Mouse (Mus musculus): Measurements from ENCODE around the gene Pdzd7. TPM values are rescaled to one million over a fixed set of nuclear protein-coding genes. Genes with fewer than 3 reads are reported as not detected.

Pdzd7 gene
- polyA plus RNA-seq, 1 experiment from 2014 or later = 0.34 TPM

DNA sequence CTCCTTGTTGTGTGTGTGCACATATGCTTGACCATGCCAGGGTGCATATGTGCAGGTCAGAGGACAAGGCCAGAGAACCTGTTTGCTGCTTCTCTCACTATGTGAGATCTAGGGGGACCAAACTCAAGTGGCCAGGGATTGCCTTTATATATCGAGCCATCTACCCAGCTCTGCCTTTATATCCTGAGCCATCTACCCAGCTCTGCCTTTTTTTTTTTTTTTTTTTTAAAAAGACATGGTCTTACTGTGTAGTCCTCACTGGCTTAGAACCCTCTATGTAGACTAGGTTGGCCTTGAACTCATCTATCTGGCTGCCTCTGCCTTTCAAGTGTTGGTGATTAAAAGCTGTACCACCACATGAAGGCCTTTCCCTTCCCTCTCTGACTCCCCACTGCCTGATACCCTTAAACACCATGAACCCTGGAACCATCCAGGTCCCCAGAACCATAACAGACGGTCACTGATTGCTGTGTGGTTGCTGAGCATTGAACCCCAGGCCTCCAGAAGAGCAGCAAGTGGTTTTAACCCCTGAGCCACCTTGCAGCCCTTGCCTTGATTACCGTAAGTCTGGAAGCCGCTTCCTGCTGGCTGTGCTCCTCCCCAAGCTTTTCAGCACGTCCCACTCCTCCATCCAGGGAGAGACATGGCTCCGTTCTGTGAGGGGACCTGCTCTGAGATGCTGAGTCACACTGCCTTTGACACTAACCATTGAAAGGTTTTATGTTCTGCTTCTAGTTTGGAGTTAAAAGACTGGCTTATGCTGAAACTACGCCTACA lies 41.6 kb downstream of the Pdzd7 start:
- no peaks in the 10 kb centered on the region for H3K27me3 ChIP-seq
- WGBS = 83% methylated on average over 7 of the region's 7 CpGs
- H3K9me3 ChIP-seq = no peaks in the 10 kb centered on the region
- H3K4me2 ChIP-seq = no peak overlapping the region
- H3K4me3 ChIP-seq = no peak overlapping the region
- no peak overlapping the region for H3K27ac ChIP-seq
- ATAC-seq (ENCODE audit: borderline replicate concordance, extremely low read depth, low FRiP score, low TSS enrichment) = no peak
- peaks cover 14% of the 10 kb centered on the region; the same call in 1 of the 2 replicates for H3K36me3 ChIP-seq
- no peak overlapping the region for H3K9ac ChIP-seq
- peaks cover 26% of the 10 kb centered on the region for H3K4me1 ChIP-seq

DNA sequence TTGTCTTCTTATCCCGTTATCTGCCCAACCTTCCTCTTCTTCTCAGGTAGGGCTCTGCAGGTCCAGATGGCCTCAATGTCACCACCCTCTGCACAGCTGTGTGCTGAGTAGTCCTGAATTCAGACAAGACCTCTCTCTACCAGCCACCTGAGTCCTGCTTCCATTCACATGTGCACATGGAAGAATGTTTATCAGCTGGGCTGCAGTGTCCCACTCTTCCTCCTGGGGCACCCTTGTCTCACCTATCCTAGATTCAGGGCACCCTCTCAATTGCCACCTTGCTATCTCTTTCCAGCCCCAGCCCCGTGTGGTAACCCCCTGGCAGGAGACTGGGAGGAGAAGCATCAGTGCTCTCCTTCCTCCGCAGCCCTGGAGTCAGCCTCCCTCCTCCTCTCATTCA lies 43.2 kb downstream of the Pdzd7 start:
- no peak overlapping the region for H3K4me2 ChIP-seq
- no peaks in the 10 kb centered on the region for H3K9me3 ChIP-seq
- no peaks in the 10 kb centered on the region for H3K27me3 ChIP-seq
- WGBS = 56% methylated on average over 3 of the region's 3 CpGs
- H3K36me3 ChIP-seq = peaks cover 13% of the 10 kb centered on the region; the same call in 1 of the 2 replicates
- H3K4me3 ChIP-seq = no peak overlapping the region
- no peak for ATAC-seq (ENCODE audit: borderline replicate concordance, extremely low read depth, low FRiP score, low TSS enrichment)
- no peak overlapping the region for H3K27ac ChIP-seq
- H3K4me1 ChIP-seq = peaks cover 14% of the 10 kb centered on the region
- H3K9ac ChIP-seq = no peak overlapping the region

DNA sequence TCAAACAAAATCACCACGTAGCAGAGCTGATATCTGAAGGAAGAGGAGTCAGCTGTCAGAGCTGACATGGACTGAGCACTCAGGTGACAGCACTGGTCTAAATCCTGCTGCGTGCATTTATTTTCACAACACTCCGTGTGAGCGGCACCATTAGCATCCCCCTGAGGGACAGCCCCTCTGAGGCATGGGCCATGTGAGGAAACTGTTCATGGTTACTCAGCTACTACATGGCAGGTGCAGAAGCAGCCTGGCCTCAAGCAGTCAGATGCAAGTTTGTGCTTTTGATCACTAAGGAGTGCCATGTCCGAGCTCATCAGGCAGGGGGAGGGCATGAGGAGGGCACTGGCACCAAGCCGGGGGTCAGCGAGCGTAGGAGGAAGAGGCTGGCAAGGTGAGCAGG lies 45.9 kb downstream of the Pdzd7 start:
- Histone ChIP-seq H3K4me2 (no peak overlapping the region), H3K27me3 (no peaks in the 10 kb centered on the region), H3K9me3 (no peaks in the 10 kb centered on the region), H3K4me1 (no peaks in the 10 kb centered on the region), H3K36me3 (peaks cover 13% of the 10 kb centered on the region; the same call in 1 of the 2 replicates), H3K9ac (no peak overlapping the region), H3K4me3 (no peak overlapping the region), H3K27ac (no peak overlapping the region)
- ATAC-seq (ENCODE audit: borderline replicate concordance, extremely low read depth, low FRiP score, low TSS enrichment) = no peak
- 80% methylated on average over 8 of the region's 8 CpGs for WGBS

DNA sequence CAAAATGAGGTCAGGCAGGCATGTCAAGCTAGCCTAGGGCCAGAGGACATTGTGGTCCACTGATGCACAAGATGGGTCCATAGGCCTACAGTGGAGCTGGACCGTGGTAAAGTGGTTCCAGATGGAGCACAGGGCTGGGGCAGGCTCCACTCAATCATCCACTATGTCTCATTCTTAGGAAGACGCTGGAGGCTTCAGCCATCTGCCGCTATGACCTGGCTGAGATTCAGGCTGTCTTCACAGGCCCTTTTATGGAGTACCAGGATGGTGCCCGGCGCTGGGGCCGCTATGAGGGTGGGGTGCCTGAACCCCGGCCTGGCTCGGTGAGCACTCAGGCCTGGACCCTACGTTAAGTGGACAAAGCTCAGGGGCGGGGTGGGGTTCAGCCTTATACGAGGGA lies 47.7 kb downstream of the Pdzd7 start:
- no peak for ATAC-seq (ENCODE audit: borderline replicate concordance, extremely low read depth, low FRiP score, low TSS enrichment)
- WGBS = 78% methylated on average over 11 of the region's 11 CpGs
- no peak overlapping the region for H3K4me2 ChIP-seq

DNA sequence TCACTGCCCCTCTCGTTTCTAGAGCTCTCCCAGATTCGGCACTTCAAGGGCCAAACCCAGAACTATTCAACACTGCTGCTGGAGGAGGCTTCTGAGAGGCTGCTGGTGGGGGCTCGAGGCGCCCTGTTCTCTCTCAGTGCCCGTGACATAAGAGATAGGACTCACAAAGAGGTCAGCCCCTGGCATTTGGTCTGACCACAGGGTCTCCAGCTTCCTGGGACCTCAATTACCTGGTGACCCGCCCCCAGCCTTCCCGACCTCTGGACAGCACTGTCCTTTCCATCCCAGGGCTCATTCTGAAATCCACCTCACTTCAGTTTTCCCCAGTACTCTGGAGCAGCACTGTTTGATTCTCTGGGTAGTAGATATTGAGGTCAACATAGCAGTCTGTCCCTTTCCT lies 52.8 kb downstream of the Pdzd7 start:
- Histone ChIP-seq H3K9ac (no peak overlapping the region), H3K4me2 (no peak overlapping the region), H3K4me3 (no peak overlapping the region), H3K4me1 (peaks cover 40% of the 10 kb centered on the region), H3K27me3 (no peaks in the 10 kb centered on the region), H3K9me3 (no peaks in the 10 kb centered on the region), H3K27ac (no peak overlapping the region), H3K36me3 (no peaks in the 10 kb centered on the region)
- no peak for ATAC-seq (ENCODE audit: borderline replicate concordance, extremely low read depth, low FRiP score, low TSS enrichment)
- 42% methylated on average over 7 of the region's 7 CpGs for WGBS

More for the DNA sequence above, 47.7 kb downstream of the Pdzd7 start:
- H3K27me3 ChIP-seq = no peaks in the 10 kb centered on the region
- H3K27ac ChIP-seq = no peak overlapping the region
- no peaks in the 10 kb centered on the region for H3K4me1 ChIP-seq
- H3K36me3 ChIP-seq = 0 out of 2 replicates have a peak, but pooled peaks cover 3% of the 10 kb centered on the region
- no peak overlapping the region for H3K4me3 ChIP-seq
- H3K9me3 ChIP-seq = no peaks in the 10 kb centered on the region
- no peak overlapping the region for H3K9ac ChIP-seq

DNA sequence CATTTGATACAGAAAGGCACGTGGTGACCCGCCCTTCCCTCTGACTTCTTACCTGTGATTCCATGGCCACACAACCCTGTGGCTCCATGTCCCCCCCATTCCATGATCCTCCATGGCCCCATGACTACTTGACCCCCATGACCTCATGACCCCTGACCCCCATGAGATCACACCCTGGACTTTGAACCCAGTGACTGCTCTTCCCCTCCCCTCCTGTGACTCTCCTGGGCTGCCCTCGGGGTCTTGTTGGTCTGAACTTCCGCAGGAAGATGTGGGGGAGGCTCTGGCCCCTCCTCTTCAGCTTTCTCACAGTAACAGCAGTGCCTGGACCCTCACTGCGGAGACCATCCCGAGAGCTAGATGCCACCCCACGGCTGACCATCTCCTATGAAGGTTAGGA lies 53.3 kb downstream of the Pdzd7 start:
- H3K4me1 ChIP-seq = peaks cover 40% of the 10 kb centered on the region
- no peaks in the 10 kb centered on the region for H3K9me3 ChIP-seq
- ATAC-seq (ENCODE audit: borderline replicate concordance, extremely low read depth, low FRiP score, low TSS enrichment) = no peak
- 37% methylated on average over 7 of the region's 7 CpGs for WGBS
- H3K27me3 ChIP-seq = no peaks in the 10 kb centered on the region
- H3K36me3 ChIP-seq = no peaks in the 10 kb centered on the region
- no peak overlapping the region for H3K4me2 ChIP-seq
- no peak overlapping the region for H3K4me3 ChIP-seq
- H3K9ac ChIP-seq = no peak overlapping the region
- H3K27ac ChIP-seq = no peak overlapping the region

DNA sequence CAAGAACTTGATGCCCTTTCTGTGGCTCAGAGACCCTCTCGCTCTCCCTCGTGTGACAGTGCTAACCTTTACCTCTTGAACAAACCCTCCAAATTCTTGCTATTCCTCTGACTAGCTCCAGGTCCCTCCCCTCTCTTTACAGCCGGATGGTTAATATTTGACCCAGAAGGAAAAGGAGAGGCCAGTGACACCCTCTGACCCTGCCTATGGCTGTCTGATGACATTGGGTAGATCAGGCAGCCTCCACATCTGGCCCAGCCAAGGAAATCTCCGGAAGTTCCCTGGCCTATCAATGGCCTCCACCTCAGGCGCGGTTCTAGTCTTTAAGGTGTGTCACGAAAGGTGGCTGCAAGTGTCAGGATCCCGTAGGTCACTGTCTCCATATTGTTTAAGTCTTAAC lies 54.5 kb downstream of the Pdzd7 start:
- Histone ChIP-seq H3K27ac (no peak overlapping the region), H3K36me3 (no peaks in the 10 kb centered on the region), H3K9me3 (no peaks in the 10 kb centered on the region), H3K4me1 (peaks cover 40% of the 10 kb centered on the region), H3K4me3 (no peak overlapping the region), H3K9ac (no peak overlapping the region), H3K4me2 (peak overlapping the region; percentile 22; the same call in 1 of the 2 replicates), H3K27me3 (no peaks in the 10 kb centered on the region)
- WGBS = 60% methylated on average over 8 of the region's 8 CpGs
- no peak for ATAC-seq (ENCODE audit: borderline replicate concordance, extremely low read depth, low FRiP score, low TSS enrichment)

DNA sequence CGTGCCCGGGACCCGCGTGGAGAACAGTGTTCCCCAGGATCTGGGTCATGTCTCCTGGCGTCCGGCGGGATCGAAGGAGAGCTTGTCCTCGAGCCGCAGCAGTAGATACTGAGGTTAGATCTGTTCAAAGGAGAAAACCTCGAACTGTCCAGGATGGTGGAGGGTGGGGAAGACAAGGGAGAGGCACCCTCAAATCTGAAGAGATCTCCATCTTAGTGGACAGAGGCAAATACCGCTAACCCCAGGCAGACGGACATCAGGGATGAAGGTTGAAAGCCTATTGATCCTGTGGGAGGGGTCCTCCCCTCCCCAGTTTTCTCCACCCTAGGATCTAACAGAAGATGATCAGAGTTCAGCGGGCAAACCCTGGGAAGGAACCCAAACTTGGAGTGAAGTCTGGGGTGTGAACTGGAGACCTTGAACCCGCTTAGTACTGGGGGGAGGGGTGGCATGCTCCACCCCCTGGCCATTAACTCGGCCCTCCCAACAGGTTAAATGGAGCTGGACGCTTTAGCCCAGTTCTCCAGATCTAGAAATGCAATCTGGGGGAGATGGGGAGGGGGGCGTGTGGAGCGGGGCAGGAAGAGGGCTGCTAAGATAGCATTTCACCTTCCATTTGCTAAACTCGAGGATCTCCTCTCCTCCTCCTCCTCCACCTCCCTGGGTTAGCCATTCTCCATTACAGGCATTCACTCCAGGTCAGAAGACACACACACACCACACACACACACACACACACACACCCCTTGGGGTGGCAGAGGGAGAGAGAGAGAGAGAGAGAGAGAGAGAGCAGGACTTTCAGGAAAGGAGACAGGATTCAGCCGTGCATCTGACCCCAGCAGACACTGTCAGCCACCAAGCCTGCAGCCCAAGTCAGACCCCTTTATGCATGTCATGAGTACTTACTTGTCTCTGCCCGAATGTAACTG lies 55.7 kb downstream of the Pdzd7 start:
- no peak overlapping the region for H3K27ac ChIP-seq
- no peak for ATAC-seq (ENCODE audit: borderline replicate concordance, extremely low read depth, low FRiP score, low TSS enrichment)
- WGBS = 8% methylated on average over 22 of the region's 22 CpGs
- peak overlapping the region; percentile 100 for H3K4me2 ChIP-seq
- H3K9ac ChIP-seq = peak overlapping the region; percentile 71
- peaks cover 40% of the 10 kb centered on the region for H3K4me1 ChIP-seq
- H3K27me3 ChIP-seq = no peaks in the 10 kb centered on the region
- H3K4me3 ChIP-seq = peak overlapping the region; percentile 64
- H3K36me3 ChIP-seq = no peaks in the 10 kb centered on the region
- H3K9me3 ChIP-seq = no peaks in the 10 kb centered on the region

DNA sequence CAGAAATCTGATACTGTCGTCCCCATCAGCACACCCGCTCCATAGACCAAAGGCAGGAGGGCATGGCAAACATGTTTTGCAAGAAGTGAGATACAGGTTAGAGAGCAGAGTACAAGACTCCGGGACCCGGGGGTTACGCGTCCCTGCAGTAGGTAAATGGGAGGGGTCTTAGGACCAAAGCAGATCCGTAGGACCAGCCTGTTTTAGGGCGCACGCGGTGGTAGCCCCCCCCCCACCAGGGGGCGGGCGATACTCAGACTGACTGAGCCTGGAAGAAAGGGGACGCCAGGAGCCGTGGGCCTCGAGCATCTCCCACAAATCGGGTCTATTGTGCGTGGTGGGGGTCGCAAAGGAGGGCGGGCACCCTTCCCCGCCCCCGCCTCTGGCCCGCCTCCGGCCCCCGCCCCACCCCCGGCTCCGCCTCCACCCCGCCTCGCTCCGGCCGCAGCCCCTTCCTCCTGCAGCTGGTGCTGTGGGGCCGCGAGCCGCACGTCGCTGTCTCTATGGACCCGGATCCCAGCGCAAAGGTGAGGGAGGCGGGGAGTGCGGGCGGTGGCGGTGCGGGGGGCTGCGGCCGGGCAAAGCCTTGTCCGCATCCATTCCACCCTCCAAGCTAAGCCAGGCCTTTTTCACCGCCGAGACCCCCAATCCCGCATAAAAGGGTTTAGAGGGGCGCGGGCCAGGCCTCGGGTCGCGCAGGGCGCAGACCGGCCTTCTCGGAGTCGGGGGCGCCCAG lies 56.5 kb downstream of the Pdzd7 start, which contains the start of gene Sema4g:
Sema4g (plus strand) TSS at position 271 of the 736 bp plus-strand sequence.
- Histone ChIP-seq H3K4me3 (peak within 1 kb of the TSS; percentile 64), H3K27ac (no peak within 1 kb of the TSS), H3K9me3 (no peaks in the 10 kb centered on the region), H3K27me3 (no peaks in the 10 kb centered on the region), H3K4me1 (peaks cover 40% of the 10 kb centered on the region), H3K36me3 (no peaks in the 10 kb centered on the region), H3K4me2 (peak within 1 kb of the TSS; percentile 100), H3K9ac (peak within 1 kb of the TSS; percentile 71)
- ATAC-seq (ENCODE audit: borderline replicate concordance, extremely low read depth, low FRiP score, low TSS enrichment) = peak; percentile 66; the same call in 1 of the 2 replicates
- under 1% methylated on average over 54 of the region's 58 CpGs for WGBS

DNA sequence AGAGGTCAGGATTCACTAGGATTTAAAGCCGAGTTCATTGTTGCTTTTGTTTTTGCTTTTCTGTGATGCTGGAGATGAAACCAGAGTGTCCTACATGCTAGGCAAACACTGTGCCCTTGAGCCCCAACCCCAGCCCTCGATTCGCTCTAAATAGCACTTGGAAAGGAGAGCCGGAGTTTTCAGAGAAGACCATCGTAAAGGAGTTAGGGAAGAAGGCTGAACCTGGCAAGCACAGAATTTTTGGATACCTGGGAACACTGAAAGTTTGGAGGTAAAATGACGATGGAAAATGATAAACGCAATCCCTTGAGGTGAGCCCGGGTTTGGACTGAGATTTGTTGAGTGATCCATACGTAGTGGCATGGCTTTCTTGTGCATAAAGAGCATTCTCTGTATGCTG lies 57.2 kb downstream of the Pdzd7 start:
- Histone ChIP-seq H3K9me3 (no peaks in the 10 kb centered on the region), H3K9ac (no peak overlapping the region; the same call in 1 of the 2 replicates), H3K4me2 (peak overlapping the region; percentile 100), H3K27ac (no peak overlapping the region), H3K36me3 (no peaks in the 10 kb centered on the region), H3K4me1 (peaks cover 40% of the 10 kb centered on the region), H3K4me3 (peak overlapping the region; percentile 64), H3K27me3 (no peaks in the 10 kb centered on the region)
- WGBS = 21% methylated on average over 9 of the region's 9 CpGs
- no peak for ATAC-seq (ENCODE audit: borderline replicate concordance, extremely low read depth, low FRiP score, low TSS enrichment)

DNA sequence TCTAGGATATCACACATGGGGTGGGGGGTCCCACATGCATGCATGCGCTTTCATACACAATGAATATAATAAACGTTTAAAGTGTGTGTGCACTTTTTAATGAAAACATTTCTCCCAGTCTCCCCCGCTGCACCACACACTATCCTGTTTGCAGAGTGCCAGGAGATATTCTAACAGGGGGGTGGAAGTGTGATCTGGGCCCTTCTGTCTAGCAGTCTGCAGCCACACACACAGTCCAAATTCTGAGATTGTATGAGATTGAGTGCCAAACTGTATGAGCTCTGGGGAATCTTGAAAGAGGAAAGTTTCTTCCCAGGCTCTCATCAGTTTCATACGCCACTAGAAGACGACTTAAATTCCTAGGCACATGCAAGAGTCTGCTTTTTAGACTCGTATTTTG lies 57.7 kb downstream of the Pdzd7 start:
- ATAC-seq (ENCODE audit: borderline replicate concordance, extremely low read depth, low FRiP score, low TSS enrichment) = no peak
- Histone ChIP-seq H3K9me3 (no peaks in the 10 kb centered on the region), H3K27me3 (no peaks in the 10 kb centered on the region), H3K4me1 (peaks cover 40% of the 10 kb centered on the region), H3K4me2 (no peak overlapping the region), H3K27ac (no peak overlapping the region), H3K36me3 (no peaks in the 10 kb centered on the region), H3K9ac (no peak overlapping the region), H3K4me3 (no peak overlapping the region)
- WGBS = 51% methylated on average over 6 of the region's 6 CpGs

Data from lung, embryonic 15.5 days (tissue).